Mouse (Mus musculus): ENCODE measurements around the gene Nrg4.

Nrg4 gene

GRCm38 (mm10) chr9:55326515-55327233, at the start of gene Nrg4, which contains the start of gene Tmem266:
Nrg4 (minus strand) TSS chr9:55326844.
Tmem266 (plus strand) TSS chr9:55326913.
- peak; percentile 73 to 78 for DNase-seq (ENCODE audit: low spot score in 2 of 2)

- no peak for DNase-seq (ENCODE audit: low spot score in 2 of 2)
These were observed 45.3 kb upstream of the Nrg4 start for GRCm38 (mm10) chr9:55371908-55372307.

GRCm38 (mm10) chr9:55368011-55368410, 41.4 kb upstream of the Nrg4 start:
- no peak for DNase-seq (ENCODE audit: low spot score in 2 of 2)

GRCm38 (mm10) chr9:55363707-55364106, 37.1 kb upstream of the Nrg4 start:
- DNase-seq (ENCODE audit: low spot score in 2 of 2) = no peak

GRCm38 (mm10) chr9:55361969-55362368, 35.3 kb upstream of the Nrg4 start:
- DNase-seq (ENCODE audit: low spot score in 2 of 2) = no peak

GRCm38 (mm10) chr9:55360861-55361260, 34.2 kb upstream of the Nrg4 start:
- DNase-seq (ENCODE audit: low spot score in 2 of 2) = no peak

GRCm38 (mm10) chr9:55360372-55360771, 33.7 kb upstream of the Nrg4 start:
- no peak for DNase-seq (ENCODE audit: low spot score in 2 of 2)

- no peak for DNase-seq (ENCODE audit: low spot score in 2 of 2)
These were observed 30.5 kb upstream of the Nrg4 start for GRCm38 (mm10) chr9:55357164-55357563.

GRCm38 (mm10) chr9:55355270-55355834, 28.7 kb upstream of the Nrg4 start:
- DNase-seq (ENCODE audit: low spot score in 2 of 2) = no peak

- no peak for DNase-seq (ENCODE audit: low spot score in 2 of 2)
These were observed 28.0 kb upstream of the Nrg4 start for GRCm38 (mm10) chr9:55354686-55355085.

GRCm38 (mm10) chr9:55348664-55349063, 22.0 kb upstream of the Nrg4 start:
- no peak for DNase-seq (ENCODE audit: low spot score in 2 of 2)

GRCm38 (mm10) chr9:55345332-55345731, 18.7 kb upstream of the Nrg4 start:
- no peak for DNase-seq (ENCODE audit: low spot score in 2 of 2)

GRCm38 (mm10) chr9:55344165-55344564, 17.5 kb upstream of the Nrg4 start:
- DNase-seq (ENCODE audit: low spot score in 2 of 2) = no peak

GRCm38 (mm10) chr9:55332949-55333348, 6.3 kb upstream of the Nrg4 start:
- peak; percentile 34 to 44 for DNase-seq (ENCODE audit: low spot score in 2 of 2)

- no peak for DNase-seq (ENCODE audit: low spot score in 2 of 2)
These were observed 5.8 kb upstream of the Nrg4 start for GRCm38 (mm10) chr9:55332476-55332875.

- no peak for DNase-seq (ENCODE audit: low spot score in 2 of 2)
These were observed 2.8 kb upstream of the Nrg4 start for GRCm38 (mm10) chr9:55329401-55329800.

GRCm38 (mm10) chr9:55328151-55328918, 1.7 kb upstream of the Nrg4 start:
- no peak for DNase-seq (ENCODE audit: low spot score in 2 of 2)

- DNase-seq (ENCODE audit: low spot score in 2 of 2) = peak in 1 of 2 experiments; percentile 42
These were observed 581 bp upstream of the Nrg4 start for GRCm38 (mm10) chr9:55327234-55327615.

- no peak for DNase-seq (ENCODE audit: low spot score in 2 of 2)
These were observed 805 bp downstream of the Nrg4 start for GRCm38 (mm10) chr9:55325564-55326514.

GRCm38 (mm10) chr9:55325061-55325460, 1.6 kb downstream of the Nrg4 start:
- no peak for DNase-seq (ENCODE audit: low spot score in 2 of 2)

GRCm38 (mm10) chr9:55324516-55324915, 2.1 kb downstream of the Nrg4 start:
- DNase-seq (ENCODE audit: low spot score in 2 of 2) = peak in 1 of 2 experiments; percentile 26

- DNase-seq (ENCODE audit: low spot score in 2 of 2) = no peak
These were observed 2.6 kb downstream of the Nrg4 start for GRCm38 (mm10) chr9:55324085-55324484.

Data from right cerebral cortex, adult 2 months (tissue).